ENCODE assay signal across 10 mouse cellular contexts in genomic region chr13:59313725-59314330, GRCm38 (mm10).
"Had no signal": no experiment of that assay in that cellular context is flagged by ENCODE, and none has a peak within 500 bp of the region (broad histone marks: within the 10 kb centered on the region; RNA-seq: fewer than 3 reads in every experiment).

No protein-coding gene starts in this region.

- H3K4me2 ChIP-seq: lung, embryonic 15.5 days; midbrain, embryonic 11.5 days; midbrain, embryonic 13.5 days; midbrain, embryonic 15.5 days; neural tube, embryonic 12.5 days; stomach, embryonic 15.5 days had no signal

- H3K36me3 ChIP-seq: lung, embryonic 15.5 days; midbrain, embryonic 13.5 days; midbrain, embryonic 15.5 days; neural tube, embryonic 12.5 days; stomach, embryonic 15.5 days had no signal

- H3K9me3 ChIP-seq: lung, embryonic 15.5 days; midbrain, embryonic 13.5 days; midbrain, embryonic 15.5 days; neural tube, embryonic 12.5 days; stomach, embryonic 15.5 days had no signal

- H3K4me1 ChIP-seq: lung, embryonic 15.5 days; megakaryocyte, embryonic 14.5 days; midbrain, embryonic 13.5 days; midbrain, embryonic 15.5 days; neural tube, embryonic 12.5 days; stomach, embryonic 15.5 days had no signal

- H3K27me3 ChIP-seq: lung, embryonic 15.5 days; megakaryocyte, embryonic 14.5 days; midbrain, embryonic 13.5 days; midbrain, embryonic 15.5 days; neural tube, embryonic 12.5 days; stomach, embryonic 15.5 days had no signal

- H3K27ac ChIP-seq: lung, embryonic 15.5 days; macrophage; midbrain, embryonic 13.5 days; midbrain, embryonic 15.5 days; neural tube, embryonic 12.5 days; stomach, embryonic 15.5 days; stomach, postnatal 0 days had no signal

- H3K4me3 ChIP-seq: lung, embryonic 15.5 days; megakaryocyte, embryonic 14.5 days; midbrain, embryonic 13.5 days; midbrain, embryonic 15.5 days; neural tube, embryonic 12.5 days; stomach, embryonic 15.5 days had no signal

- H3K9ac ChIP-seq: lung, embryonic 15.5 days; midbrain, embryonic 13.5 days; midbrain, embryonic 15.5 days; neural tube, embryonic 12.5 days; stomach, embryonic 15.5 days had no signal

- ATAC-seq: lung, postnatal 0 days; midbrain, embryonic 13.5 days; midbrain, embryonic 15.5 days had no signal
